In genomic region chr7:134773761-134774415, GRCm38 (mm10) we compare ENCODE assay signal across 10 mouse cellular contexts.
A peak's percentile ranks its signal among the peaks of the same experiment; 100 is the strongest.
DNase-seq lines count a peak whose midpoint lies in the region; ATAC-seq and TF ChIP-seq lines count a peak whose summit lies in the region.
"Had no signal": no experiment of that assay in that cellular context is flagged by ENCODE, and none has a peak within 500 bp of the region (broad histone marks: within the 10 kb centered on the region; RNA-seq: fewer than 3 reads in every experiment).

No protein-coding gene starts in this region.

- TF ChIP-seq CTCF in olfactory bulb, adult 2 months (IDR thresholded peaks at IDR 0.05; ENCODE audit: insufficient read depth, low read depth, low read length) = no peak
- no peak for TF ChIP-seq CTCF in liver, postnatal 0 days (IDR thresholded peaks at IDR 0.05; ENCODE audit: low read depth)

- TF ChIP-seq EP300 in liver, postnatal 0 days (IDR thresholded peaks at IDR 0.05; ENCODE audit: low read depth) = no peak

- H3K36me3 ChIP-seq in neural tube, embryonic 12.5 days = peaks cover 5% of the 10 kb centered on the region; the same call in 1 of the 2 replicates
- H3K36me3 ChIP-seq in hindbrain, embryonic 13.5 days = no peaks in the 10 kb centered on the region
- peaks cover 26% of the 10 kb centered on the region for H3K36me3 ChIP-seq in liver, postnatal 0 days (replicated peaks; ENCODE audit: insufficient read depth, low read length)

- WGBS in neural tube, embryonic 12.5 days = 88% methylated on average over 6 of the region's 6 CpGs
- 78% methylated on average over 6 of the region's 6 CpGs for WGBS in hindbrain, embryonic 13.5 days
- WGBS in olfactory bulb, adult 2 months = 35% methylated on average over 6 of the region's 6 CpGs
- 71% methylated on average over 6 of the region's 6 CpGs for whole genome bisulfite sequencing in liver, postnatal 0 days (ENCODE audit: insufficient replicate concordance)

- H3K4me1 ChIP-seq in neural tube, embryonic 12.5 days = peaks cover 11% of the 10 kb centered on the region
- peaks cover 34% of the 10 kb centered on the region for H3K4me1 ChIP-seq in hindbrain, embryonic 13.5 days (replicated peaks)
- H3K4me1 ChIP-seq in olfactory bulb, adult 2 months (ENCODE audit: control insufficient read depth, insufficient read depth, low read length) = peaks cover 16% of the 10 kb centered on the region
- H3K4me1 ChIP-seq in liver, postnatal 0 days (ENCODE audit: insufficient read depth) = no peaks in the 10 kb centered on the region
- H3K4me1 ChIP-seq: liver, embryonic 13.5 days had no signal

- no peaks in the 10 kb centered on the region for H3K27me3 ChIP-seq in neural tube, embryonic 12.5 days (replicated peaks)
- H3K27me3 ChIP-seq in hindbrain, embryonic 13.5 days = no peaks in the 10 kb centered on the region
- H3K27me3 ChIP-seq in liver, postnatal 0 days (ENCODE audit: insufficient read depth, low read length) = no peaks in the 10 kb centered on the region
- H3K27me3 ChIP-seq: liver, embryonic 13.5 days had no signal

- H3K4me2 ChIP-seq in neural tube, embryonic 12.5 days (replicated peaks) = no peak overlapping the region
- peak overlapping the region; percentile 18; the same call in 1 of the 2 replicates for H3K4me2 ChIP-seq in hindbrain, embryonic 13.5 days
- H3K4me2 ChIP-seq in liver, postnatal 0 days (ENCODE audit: low read depth, low read length) = no peak overlapping the region
- H3K4me2 ChIP-seq: liver, embryonic 13.5 days had no signal

- H3K27ac ChIP-seq in neural tube, embryonic 12.5 days = no peak overlapping the region
- peak overlapping the region; percentile 77 for H3K27ac ChIP-seq in hindbrain, embryonic 13.5 days
- H3K27ac ChIP-seq in olfactory bulb, adult 2 months (ENCODE audit: insufficient read depth, low read depth, low read length) = peak overlapping the region; percentile 60
- H3K27ac ChIP-seq in liver, postnatal 0 days (ENCODE audit: low read depth) = no peak overlapping the region
- H3K27ac ChIP-seq: liver, embryonic 13.5 days had no signal

- H3K9me3 ChIP-seq in neural tube, embryonic 12.5 days = no peaks in the 10 kb centered on the region
- H3K9me3 ChIP-seq in hindbrain, embryonic 13.5 days = no peaks in the 10 kb centered on the region
- H3K9me3 ChIP-seq in liver, postnatal 0 days (ENCODE audit: low read length) = no peaks in the 10 kb centered on the region
- H3K9me3 ChIP-seq: liver, embryonic 13.5 days had no signal

- no peak for TF ChIP-seq POLR2A in olfactory bulb, adult 2 months (IDR thresholded peaks at IDR 0.05; ENCODE audit: insufficient read depth, low read depth, low read length)

- no peak overlapping the region for H3K9ac ChIP-seq in neural tube, embryonic 12.5 days
- H3K9ac ChIP-seq in hindbrain, embryonic 13.5 days = no peak overlapping the region
- H3K9ac ChIP-seq in liver, postnatal 0 days (replicated peaks) = no peak overlapping the region
- H3K9ac ChIP-seq: liver, embryonic 13.5 days had no signal

- no peak overlapping the region for H3K4me3 ChIP-seq in neural tube, embryonic 12.5 days
- no peak overlapping the region for H3K4me3 ChIP-seq in hindbrain, embryonic 13.5 days
- no peak overlapping the region for H3K4me3 ChIP-seq in olfactory bulb, adult 2 months (ENCODE audit: insufficient read depth, low read depth, low read length)
- no peak overlapping the region for H3K4me3 ChIP-seq in liver, postnatal 0 days (ENCODE audit: low read depth, low read length)
- H3K4me3 ChIP-seq: liver, embryonic 13.5 days had no signal

- DNase-seq in adrenal gland, postnatal 36 days = peak; percentile 24 to 33
- DNase-seq in adrenal gland, postnatal 4 days (ENCODE audit: low spot score in 2 of 2) = no peak
- DNase-seq in neural tube, embryonic 10.5 days (ENCODE audit: extremely low spot score, low spot score) = no peak
- no peak for DNase-seq in liver, postnatal 0 days
- DNase-seq in ovary, adult 18-20 months (ENCODE audit: low spot score) = no peak
- DNase-seq: cerebellum, adult 9-10 months; liver, embryonic 13.5 days had no signal

- 0 out of 2 replicates have a peak, but pooled peaks have one; percentile 25 for ATAC-seq in neural tube, embryonic 12.5 days (ENCODE audit: low FRiP score, low read depth)
- ATAC-seq in hindbrain, embryonic 13.5 days (ENCODE audit: low FRiP score) = peak; percentile 25; the same call in 1 of the 2 replicates
- no peak for ATAC-seq in liver, postnatal 0 days

Comparison
In these comparisons a context has a peak if more than half of its experiments do, and no peak if none do; other contexts are left out.
1. DNase-seq: peak in adrenal gland, postnatal 36 days (2 of 2); none in adrenal gland, postnatal 4 days (0 of 2), neural tube, embryonic 10.5 days (single experiment), liver, postnatal 0 days (single experiment) and ovary, adult 18-20 months (single experiment).
2. H3K27ac ChIP-seq: peak in hindbrain, embryonic 13.5 days (single experiment) and olfactory bulb, adult 2 months (single experiment); none in neural tube, embryonic 12.5 days (single experiment) and liver, postnatal 0 days (single experiment).